Mouse (Mus musculus) olfactory bulb, adult 2 months (tissue): ENCODE measurements around the gene Adgrf3.

Source experiments
- CTCF ChIP-seq: fragments of 200-500 bp; IDR thresholded peaks from 2 replicates; pipeline ENCODE4 v1.5.1; 2012; ENCODE audit warnings: low read depth, mild to moderate bottlenecking, low read length, moderate library complexity; ENCODE audit not compliant: insufficient read depth
- POLR2A ChIP-seq: fragments of 200-500 bp; IDR thresholded peaks from 2 replicates; pipeline ENCODE4 v1.6.1; 2012; ENCODE audit warnings: mild to moderate bottlenecking, low read depth, low read length, moderate library complexity; ENCODE audit not compliant: insufficient read depth

DNA sequence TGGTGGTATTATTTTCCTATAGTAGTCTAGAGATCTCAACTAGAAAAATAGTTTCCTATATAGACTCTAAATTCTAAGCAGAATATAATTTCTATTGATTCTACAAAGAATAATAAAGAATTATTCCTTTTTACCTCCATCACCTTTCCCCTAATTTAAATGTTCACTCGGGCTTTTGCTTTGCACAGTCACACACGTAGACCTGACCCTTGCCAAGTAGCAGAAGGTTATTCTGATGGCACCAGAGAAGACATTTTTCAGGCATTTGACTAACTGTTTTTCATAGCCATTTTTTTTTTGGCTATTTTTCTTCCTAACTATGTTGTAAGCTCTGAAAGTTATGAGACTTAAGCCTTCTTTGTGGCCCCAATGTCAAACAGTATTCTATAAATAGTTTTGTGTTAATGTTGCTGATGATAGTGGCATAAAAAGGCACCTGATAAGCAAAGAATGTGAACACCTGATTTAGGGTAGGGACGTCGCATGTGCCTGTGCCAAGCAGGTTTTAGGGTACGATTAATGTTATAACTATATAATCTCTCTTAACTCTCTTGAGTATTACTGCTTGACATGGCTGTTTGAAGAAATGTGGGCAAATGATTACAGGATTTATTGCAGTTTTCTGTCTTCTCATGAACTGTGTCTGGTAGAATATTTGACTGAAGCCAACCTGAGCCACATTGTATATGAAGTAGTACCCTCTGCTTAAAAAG, 40.1 kb downstream of the Adgrf3 start:
- no peak for TF ChIP-seq CTCF
- no peak for TF ChIP-seq POLR2A
